In the genomic region with DNA sequence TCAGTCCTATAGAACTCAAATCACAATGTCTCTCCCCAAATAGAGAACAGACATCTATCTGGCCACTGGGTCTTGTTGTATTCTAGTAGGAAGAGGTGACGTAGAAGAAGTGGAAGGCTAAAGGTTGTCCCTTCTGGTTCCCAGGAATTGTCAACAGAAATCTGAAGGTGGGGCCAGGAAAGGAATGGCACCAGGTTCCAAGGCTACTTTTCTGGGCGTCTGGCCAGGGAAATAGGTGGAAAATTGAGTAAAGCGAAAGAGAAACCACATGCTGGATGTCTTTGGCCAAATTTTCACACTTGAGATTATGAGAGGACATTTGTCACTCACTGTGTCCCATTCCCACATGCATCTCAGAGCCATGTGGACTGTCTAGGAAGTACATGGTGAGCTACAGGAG, we compare ENCODE assay signal across 14 mouse cellular contexts.
DNase-seq lines count a peak whose midpoint lies in the region; TF ChIP-seq lines count a peak whose summit lies in the region.
"Had no signal": no experiment of that assay in that cellular context is flagged by ENCODE, and none has a peak within 500 bp of the region (broad histone marks: within the 10 kb centered on the region; RNA-seq: fewer than 3 reads in every experiment).

No protein-coding gene starts in this region.

- H3K27ac ChIP-seq in gastrocnemius, adult 2 months = peak overlapping the region; percentile 69
- peak overlapping the region; percentile 84 for H3K27ac ChIP-seq in brown adipose tissue, adult 24 weeks (replicated peaks; ENCODE audit: low read depth, low read length)
- H3K27ac ChIP-seq: heart, embryonic 13.5 days; hindbrain, embryonic 13.5 days; liver, embryonic 13.5 days; neural tube, embryonic 12.5 days had no signal

- intact Hi-C loops in gastrocnemius, adult 2 months (cut with DNase I) = no loop called here
- intact Hi-C loops in gastrocnemius, postnatal 36 days (cut with DNase I) = no loop called here

- no peak for TF ChIP-seq CTCF in gastrocnemius, adult 2 months (IDR thresholded peaks at IDR 0.05)

- no peak for DNase-seq in gastrocnemius, adult 2 months
- DNase-seq in gastrocnemius, postnatal 36 days = no peak
- peak; percentile 9 to 52 for DNase-seq in kidney, postnatal 25 days
- no peak for DNase-seq in kidney, postnatal 14 days
- DNase-seq in lung, postnatal 25 days (ENCODE audit: low spot score) = peak; percentile 60
- no peak for DNase-seq in thymus, postnatal 14 days
- DNase-seq in layer of hippocampus, postnatal 25 days (ENCODE audit: extremely low spot score in 1 of 2, low spot score in 1 of 2) = no peak
- DNase-seq: cerebellum, adult 8-10 months; embryo, embryonic 11 days; liver, embryonic 13.5 days had no signal

- peaks cover 6% of the 10 kb centered on the region for H3K4me1 ChIP-seq in brown adipose tissue, adult 24 weeks (ENCODE audit: control insufficient read depth, insufficient read depth, insufficient read length, low read length)
- H3K4me1 ChIP-seq: liver, embryonic 13.5 days had no signal

- H3K4me3 ChIP-seq in gastrocnemius, adult 2 months = no peak overlapping the region
- H3K4me3 ChIP-seq in brown adipose tissue, adult 24 weeks (ENCODE audit: insufficient read depth, low read depth, low read length) = no peak overlapping the region
- H3K4me3 ChIP-seq: heart, embryonic 13.5 days; hindbrain, embryonic 13.5 days; liver, embryonic 13.5 days; neural tube, embryonic 12.5 days had no signal

Comparison
In these comparisons a context has a peak if more than half of its experiments do, and no peak if none do; other contexts are left out.
1. DNase-seq: peak in kidney, postnatal 25 days (2 of 2) and lung, postnatal 25 days (single experiment); none in gastrocnemius, adult 2 months (single experiment), gastrocnemius, postnatal 36 days (0 of 2), kidney, postnatal 14 days (single experiment), thymus, postnatal 14 days (single experiment) and layer of hippocampus, postnatal 25 days (0 of 2).